Mouse (Mus musculus): ENCODE data around the gene Nfyb. TPM values are rescaled to one million over a fixed set of nuclear protein-coding genes. Genes with fewer than 3 reads are reported as not detected.

Gene Nfyb
- polyA plus RNA-seq, 1 experiment from 2014 or later, result 42.0 TPM

- ATAC-seq (ENCODE audit: low read depth), result no peak
- H3K4me2 ChIP-seq, result no peak overlapping the region
- 70% methylated on average over 9 of the region's 9 CpGs for WGBS
These were observed 7.5 kb downstream of the Nfyb start for GRCm38 (mm10) chr10:82756466-82756865.

DNA sequence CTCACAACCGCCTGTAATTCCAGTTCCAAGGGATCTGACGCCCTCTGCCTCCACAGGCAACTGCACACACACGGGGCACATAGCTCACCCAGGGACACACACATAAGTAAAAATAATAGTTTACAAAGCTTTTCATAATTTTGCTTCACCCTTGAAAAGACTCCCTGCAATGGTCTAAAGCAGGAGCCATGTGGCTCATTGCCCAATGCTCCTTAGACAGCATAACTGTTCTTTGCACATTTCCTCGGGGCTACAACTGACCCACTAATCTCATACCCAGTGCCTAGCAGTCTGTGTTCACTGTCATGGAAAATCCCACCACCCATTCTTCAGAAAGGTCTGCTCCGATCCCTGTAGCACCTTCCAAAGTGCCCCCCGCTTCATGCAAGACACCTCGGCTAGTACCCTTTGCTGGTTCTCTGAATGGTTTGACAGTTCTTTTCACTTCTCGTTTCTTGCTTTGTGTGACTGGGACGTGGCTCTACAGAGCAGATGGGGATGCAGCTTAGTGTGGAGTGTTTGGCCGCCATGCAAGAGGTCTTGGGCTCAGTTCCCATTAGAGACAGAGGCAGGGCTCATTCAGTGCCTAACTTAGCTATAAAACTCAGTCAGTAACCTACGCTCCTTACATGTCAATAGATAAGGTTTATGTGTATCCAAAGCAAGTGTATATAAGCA, 8.6 kb downstream of the Nfyb start:
- H3K4me1 ChIP-seq (replicated peaks), result peaks cover 33% of the 10 kb centered on the region
- H3K9ac ChIP-seq, result no peak overlapping the region
- WGBS, result 95% methylated on average over 11 of the region's 11 CpGs
- H3K27ac ChIP-seq (replicated peaks), result no peak overlapping the region
- H3K4me3 ChIP-seq, result no peak overlapping the region
- no peak for ATAC-seq (ENCODE audit: low read depth)
- H3K27me3 ChIP-seq, result no peaks in the 10 kb centered on the region
- H3K9me3 ChIP-seq, result no peaks in the 10 kb centered on the region
- H3K4me2 ChIP-seq, result no peak overlapping the region
- H3K36me3 ChIP-seq, result peaks cover 95% of the 10 kb centered on the region

More at GRCm38 (mm10) chr10:82756466-82756865, 7.5 kb downstream of the Nfyb start:
- Histone ChIP-seq H3K27me3 (no peaks in the 10 kb centered on the region), H3K9me3 (no peaks in the 10 kb centered on the region), H3K36me3 (peaks cover 90% of the 10 kb centered on the region), H3K27ac (replicated peaks) (no peak overlapping the region), H3K4me3 (no peak overlapping the region), H3K9ac (no peak overlapping the region), H3K4me1 (replicated peaks) (peaks cover 44% of the 10 kb centered on the region)

DNA sequence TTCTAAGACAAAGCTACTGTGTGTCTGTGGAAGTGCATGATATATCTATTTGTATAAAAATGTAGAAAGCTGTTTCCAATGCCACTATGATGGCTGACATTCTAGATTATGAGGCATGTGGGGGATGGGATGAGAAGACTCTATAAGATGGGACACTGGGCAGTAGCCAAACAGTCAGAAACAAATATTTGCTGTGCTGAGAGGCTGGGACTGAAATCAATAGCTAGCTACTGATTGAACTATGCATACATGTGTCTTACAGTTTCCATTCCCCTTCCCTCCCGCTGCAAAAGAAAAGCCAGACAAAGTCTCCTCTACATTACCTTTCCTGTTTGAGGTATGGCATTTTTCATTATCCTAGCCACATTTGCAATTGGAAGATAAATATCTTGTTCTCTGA, 9.3 kb downstream of the Nfyb start:
- Histone ChIP-seq H3K27me3 (no peaks in the 10 kb centered on the region), H3K4me2 (no peak overlapping the region), H3K27ac (replicated peaks) (no peak overlapping the region), H3K4me1 (replicated peaks) (peaks cover 26% of the 10 kb centered on the region), H3K9ac (no peak overlapping the region), H3K9me3 (no peaks in the 10 kb centered on the region), H3K4me3 (no peak overlapping the region), H3K36me3 (peaks cover 92% of the 10 kb centered on the region)
- no peak for ATAC-seq (ENCODE audit: low read depth)
- 93% methylated on average over 1 of the region's 1 CpGs for WGBS

GRCm38 (mm10) chr10:82752921-82753320, 11.0 kb downstream of the Nfyb start:
- H3K4me2 ChIP-seq, result no peak overlapping the region
- no peaks in the 10 kb centered on the region for H3K27me3 ChIP-seq
- H3K36me3 ChIP-seq, result peaks cover 94% of the 10 kb centered on the region
- WGBS, result 90% methylated on average over 3 of the region's 3 CpGs
- no peaks in the 10 kb centered on the region for H3K9me3 ChIP-seq
- H3K27ac ChIP-seq (replicated peaks), result no peak overlapping the region
- no peak overlapping the region for H3K4me3 ChIP-seq
- peaks cover 10% of the 10 kb centered on the region for H3K4me1 ChIP-seq (replicated peaks)
- ATAC-seq (ENCODE audit: low read depth), result no peak
- H3K9ac ChIP-seq, result no peak overlapping the region

GRCm38 (mm10) chr10:82750778-82751177, 13.2 kb downstream of the Nfyb start:
- Histone ChIP-seq H3K9ac (no peak overlapping the region), H3K27me3 (no peaks in the 10 kb centered on the region), H3K9me3 (no peaks in the 10 kb centered on the region), H3K27ac (replicated peaks) (no peak overlapping the region), H3K4me1 (replicated peaks) (no peaks in the 10 kb centered on the region), H3K36me3 (peaks cover 96% of the 10 kb centered on the region), H3K4me3 (no peak overlapping the region), H3K4me2 (no peak overlapping the region)
- ATAC-seq (ENCODE audit: low read depth), result no peak
- 72% methylated on average over 6 of the region's 6 CpGs for WGBS

DNA sequence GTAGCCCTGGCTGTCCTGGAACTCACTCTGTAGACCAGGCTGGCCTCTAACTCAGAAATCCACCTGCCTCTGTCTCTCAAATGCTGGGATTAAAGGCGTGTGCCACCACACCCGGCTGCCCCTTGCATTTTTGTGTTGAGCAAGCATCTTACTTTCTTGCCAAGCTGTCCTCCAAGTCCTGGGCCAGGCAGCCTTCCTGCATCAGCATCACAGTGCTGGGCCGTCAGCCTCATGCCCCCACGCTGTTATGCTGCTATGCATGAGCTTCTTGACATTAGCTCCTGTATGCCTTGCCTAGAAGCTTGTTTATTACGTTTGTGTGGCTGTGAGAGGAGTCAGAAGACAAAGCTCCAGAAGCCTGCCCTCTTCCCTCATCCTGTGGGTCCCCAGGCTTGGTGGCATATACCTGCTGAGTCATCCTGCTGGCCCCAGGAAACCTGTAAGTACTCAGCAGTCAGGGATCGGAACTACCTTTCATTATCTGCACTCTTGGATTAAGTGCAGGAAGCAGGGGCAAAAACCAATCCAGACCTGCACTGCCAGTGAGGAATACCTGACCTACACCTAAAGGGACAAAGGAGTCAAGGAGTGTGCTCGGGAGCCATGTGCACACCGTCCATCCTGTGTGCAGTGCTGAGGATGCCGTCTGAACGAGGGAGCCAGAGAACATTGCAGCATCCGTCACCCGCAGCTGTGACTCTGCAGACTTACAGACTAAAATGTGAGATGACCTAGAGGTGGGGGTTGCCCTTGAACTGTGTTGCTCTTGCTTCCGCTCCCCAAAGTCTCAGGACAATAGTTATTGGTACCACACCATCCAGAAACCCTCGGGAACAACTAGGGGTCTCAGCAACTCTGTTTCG, 16.7 kb downstream of the Nfyb start:
- Histone ChIP-seq H3K27ac (replicated peaks) (no peak overlapping the region; the same call in 1 of the 2 replicates), H3K36me3 (peaks cover 84% of the 10 kb centered on the region)
- ATAC-seq (ENCODE audit: low read depth), result no peak

GRCm38 (mm10) chr10:82745301-82745700, 18.6 kb downstream of the Nfyb start:
- no peaks in the 10 kb centered on the region for H3K9me3 ChIP-seq
- no peak overlapping the region for H3K9ac ChIP-seq
- no peak overlapping the region for H3K4me2 ChIP-seq
- no peak overlapping the region for H3K4me3 ChIP-seq
- H3K27ac ChIP-seq (replicated peaks), result no peak overlapping the region
- peaks cover 9% of the 10 kb centered on the region; the same call in 1 of the 2 replicates for H3K4me1 ChIP-seq (replicated peaks)
- no peaks in the 10 kb centered on the region for H3K27me3 ChIP-seq
- peaks cover 65% of the 10 kb centered on the region for H3K36me3 ChIP-seq
- 86% methylated on average over 5 of the region's 5 CpGs for WGBS
- no peak for ATAC-seq (ENCODE audit: low read depth)

More for the DNA sequence above, 16.7 kb downstream of the Nfyb start:
- 90% methylated on average over 15 of the region's 15 CpGs for WGBS
- H3K4me3 ChIP-seq, result no peak overlapping the region
- H3K4me2 ChIP-seq, result no peak overlapping the region
- no peaks in the 10 kb centered on the region for H3K27me3 ChIP-seq
- no peaks in the 10 kb centered on the region for H3K4me1 ChIP-seq (replicated peaks)
- no peaks in the 10 kb centered on the region for H3K9me3 ChIP-seq
- H3K9ac ChIP-seq, result no peak overlapping the region

GRCm38 (mm10) chr10:82744296-82744695, 19.6 kb downstream of the Nfyb start:
- no peak overlapping the region for H3K9ac ChIP-seq
- peaks cover 64% of the 10 kb centered on the region for H3K36me3 ChIP-seq
- ATAC-seq (ENCODE audit: low read depth), result no peak
- no peak overlapping the region for H3K4me3 ChIP-seq
- no peaks in the 10 kb centered on the region for H3K27me3 ChIP-seq
- no peak overlapping the region for H3K27ac ChIP-seq (replicated peaks)
- no peaks in the 10 kb centered on the region for H3K9me3 ChIP-seq
- no peak overlapping the region for H3K4me2 ChIP-seq
- 93% methylated on average over 6 of the region's 6 CpGs for WGBS
- H3K4me1 ChIP-seq (replicated peaks), result peaks cover 9% of the 10 kb centered on the region; the same call in 1 of the 2 replicates

- H3K27ac ChIP-seq (replicated peaks), result no peak overlapping the region
- peaks cover 62% of the 10 kb centered on the region for H3K36me3 ChIP-seq
- WGBS, result 96% methylated on average over 1 of the region's 1 CpGs
- no peak overlapping the region for H3K4me2 ChIP-seq
- peaks cover 9% of the 10 kb centered on the region; the same call in 1 of the 2 replicates for H3K4me1 ChIP-seq (replicated peaks)
- H3K9ac ChIP-seq, result no peak overlapping the region
- no peaks in the 10 kb centered on the region for H3K27me3 ChIP-seq
- no peak for ATAC-seq (ENCODE audit: low read depth)
- no peak overlapping the region for H3K4me3 ChIP-seq
- no peaks in the 10 kb centered on the region for H3K9me3 ChIP-seq
These were observed 21.4 kb downstream of the Nfyb start for GRCm38 (mm10) chr10:82742578-82742977.

DNA sequence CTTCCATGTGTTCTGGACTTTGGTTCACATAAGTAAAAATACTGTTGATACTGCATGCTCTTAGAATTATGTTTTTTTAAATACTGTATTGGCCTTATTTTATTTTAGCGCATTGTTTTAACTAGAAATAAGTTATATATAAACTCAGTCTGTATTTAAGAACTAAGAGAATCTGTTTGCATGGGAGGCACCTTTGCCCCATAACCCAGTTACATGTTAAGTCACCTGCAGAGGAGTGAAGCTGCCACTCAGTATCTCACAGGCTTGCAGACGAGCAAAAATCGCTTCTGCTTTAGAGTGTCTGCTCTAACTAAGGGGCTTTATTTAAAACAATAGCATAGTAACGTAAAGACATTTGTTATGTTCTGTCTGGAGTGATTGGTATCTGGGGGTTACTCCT, 22.1 kb downstream of the Nfyb start:
- Histone ChIP-seq H3K4me3 (no peak overlapping the region), H3K4me1 (replicated peaks) (peaks cover 9% of the 10 kb centered on the region; the same call in 1 of the 2 replicates), H3K9me3 (no peaks in the 10 kb centered on the region), H3K27me3 (no peaks in the 10 kb centered on the region), H3K36me3 (peaks cover 57% of the 10 kb centered on the region), H3K4me2 (no peak overlapping the region), H3K9ac (no peak overlapping the region), H3K27ac (replicated peaks) (no peak overlapping the region)
- WGBS, result 82% methylated on average over 4 of the region's 4 CpGs
- no peak for ATAC-seq (ENCODE audit: low read depth)

GRCm38 (mm10) chr10:82741354-82741753, 22.6 kb downstream of the Nfyb start:
- H3K36me3 ChIP-seq, result peaks cover 51% of the 10 kb centered on the region
- WGBS, result 58% methylated on average over 8 of the region's 8 CpGs
- no peaks in the 10 kb centered on the region for H3K9me3 ChIP-seq
- H3K4me1 ChIP-seq (replicated peaks), result peaks cover 9% of the 10 kb centered on the region; the same call in 1 of the 2 replicates
- H3K9ac ChIP-seq, result no peak overlapping the region
- H3K27me3 ChIP-seq, result no peaks in the 10 kb centered on the region
- no peak overlapping the region for H3K4me3 ChIP-seq
- no peak overlapping the region for H3K27ac ChIP-seq (replicated peaks)
- H3K4me2 ChIP-seq, result no peak overlapping the region
- ATAC-seq (ENCODE audit: low read depth), result no peak

- Histone ChIP-seq H3K27me3 (no peaks in the 10 kb centered on the region), H3K4me2 (peak overlapping the region; percentile 93), H3K9ac (peak overlapping the region; percentile 88), H3K9me3 (no peaks in the 10 kb centered on the region), H3K36me3 (peaks cover 12% of the 10 kb centered on the region), H3K27ac (replicated peaks) (peak overlapping the region; percentile 90), H3K4me1 (replicated peaks) (peaks cover 17% of the 10 kb centered on the region), H3K4me3 (peak overlapping the region; percentile 91)
- under 1% methylated on average over 52 of the region's 59 CpGs for WGBS
- peak; percentile 80 for ATAC-seq (ENCODE audit: low read depth)
These were observed 64.5 kb downstream of the Nfyb start for GRCm38 (mm10) chr10:82699296-82699941.
